Mouse (Mus musculus) MEL (cell line): ENCODE data around the gene Kcnt2. TPM values are rescaled to one million over a fixed set of nuclear protein-coding genes. Genes with fewer than 3 reads are reported as not detected.

ENCODE experiments used
- DNase-seq: peaks from one replicate; pipeline ENCODE4 v3.0.0; 2011; ENCODE audit warnings: low read depth, low spot score
- H3K27ac ChIP-seq: 2 replicates; pipeline ENCODE4 v1.5.1; 2012; ENCODE audit warnings: low read depth, mild to moderate bottlenecking, control low read depth, low read length, moderate library complexity; ENCODE audit not compliant: control insufficient read depth
- H3K27me3 ChIP-seq, 2 experiments: fragments of 150-350 bp in 1 of 2; sonication (generic) in 1 of 2; 2 replicates each; pipeline ENCODE4 v1.6.1; 2012; ENCODE audit warnings: low read length in 2 of 2, mild to moderate bottlenecking in 2 of 2, improper control_type of control experiment in 1 of 2, moderate library complexity in 1 of 2; ENCODE audit not compliant: insufficient read depth in 2 of 2, control insufficient read depth in 1 of 2
- H3K36me3 ChIP-seq, 2 experiments: 2 replicates each; pipeline ENCODE4 v1.6.1; 2012 to 2014; ENCODE audit warnings: low read length in 2 of 2, improper control_type of control experiment in 1 of 2, inconsistent platforms in 1 of 2, mild to moderate bottlenecking in 1 of 2; ENCODE audit not compliant: insufficient read depth in 2 of 2, control insufficient read depth in 1 of 2
- H3K4me1 ChIP-seq, 2 experiments: fragments of 150-350 bp in 1 of 2; sonication (generic) in 1 of 2; 2 replicates each; pipeline ENCODE4 v1.6.1; 2012; ENCODE audit warnings: low read length in 2 of 2, improper control_type of control experiment in 1 of 2, mild to moderate bottlenecking in 1 of 2; ENCODE audit not compliant: insufficient read depth in 2 of 2, control insufficient read depth in 1 of 2
- H3K4me3 ChIP-seq, 2 experiments: fragments of 150-350 bp in 1 of 2; sonication (generic) in 1 of 2; 2 replicates each; pipeline ENCODE4 v1.5.1; 2012; ENCODE audit warnings: low read depth in 2 of 2, low read length in 2 of 2, mild to moderate bottlenecking in 2 of 2, moderate library complexity in 2 of 2, control low read depth in 1 of 2, improper control_type of control experiment in 1 of 2; ENCODE audit not compliant: control insufficient read depth in 1 of 2, insufficient read depth in 1 of 2
- H3K79me2 ChIP-seq: 2 replicates; pipeline ENCODE4 v1.6.1; 2012; ENCODE audit warnings: mild to moderate bottlenecking, low read length, moderate library complexity; ENCODE audit not compliant: control insufficient read depth, poor library complexity, insufficient read depth
- H3K9ac ChIP-seq: 2 replicates; pipeline ENCODE4 v1.6.1; 2012; ENCODE audit warnings: low read depth, mild to moderate bottlenecking, control low read depth, low read length, moderate library complexity; ENCODE audit not compliant: control insufficient read depth, poor library complexity, severe bottlenecking
- H3K9me3 ChIP-seq: fragments of 150-350 bp; sonication (generic); replicated peaks from 2 replicates; pipeline ENCODE4 v1.6.1; 2012; ENCODE audit warnings: mild to moderate bottlenecking, low read length, improper control_type of control experiment, moderate library complexity; ENCODE audit not compliant: insufficient read depth
- BHLHE40 ChIP-seq: IDR thresholded peaks from 2 replicates; pipeline ENCODE4 v1.6.1; 2012; ENCODE audit warnings: low read depth, mild to moderate bottlenecking, inconsistent platforms, low read length, improper control_type of control experiment, borderline replicate concordance
- CHD1 ChIP-seq: IDR thresholded peaks from 2 replicates; pipeline ENCODE4 v1.6.1; 2012; ENCODE audit warnings: low read depth, mild to moderate bottlenecking, inconsistent platforms, low read length, improper control_type of control experiment
- CHD2 ChIP-seq: IDR thresholded peaks from 2 replicates; pipeline ENCODE4 v1.6.1; 2011; ENCODE audit warnings: low read length, improper control_type of control experiment
- CTCF ChIP-seq, 3 experiments: IDR thresholded peaks in 2 of 3; conservative IDR thresholded peaks in 1 of 3; 2 replicates each; pipeline ENCODE4 v1.5.1; 2011 to 2012; ENCODE audit warnings: low read length in 3 of 3, low read depth in 2 of 3, mild to moderate bottlenecking in 2 of 3, improper control_type of control experiment in 1 of 3, inconsistent platforms in 1 of 3, mixed read lengths in 1 of 3, moderate library complexity in 1 of 3; ENCODE audit not compliant: control insufficient read depth in 1 of 3, insufficient read depth in 1 of 3, poor library complexity in 1 of 3, severe bottlenecking in 1 of 3
- E2F4 ChIP-seq: IDR thresholded peaks from 2 replicates; pipeline ENCODE4 v1.6.1; 2011; ENCODE audit warnings: low read depth, low read length, improper control_type of control experiment, borderline replicate concordance
- EP300 ChIP-seq, 2 experiments: IDR thresholded peaks; 2 replicates each; pipeline ENCODE4 v1.6.1; 2011; ENCODE audit warnings: improper control_type of control experiment in 2 of 2, low read length in 2 of 2, low read depth in 1 of 2, mild to moderate bottlenecking in 1 of 2
- ETS1 ChIP-seq: IDR thresholded peaks from 2 replicates; pipeline ENCODE4 v1.6.1; 2012; ENCODE audit warnings: low read depth, mild to moderate bottlenecking, inconsistent platforms, low read length, improper control_type of control experiment, moderate library complexity
- GABPA ChIP-seq: IDR thresholded peaks from 2 replicates; pipeline ENCODE4 v1.6.1; 2012; ENCODE audit warnings: low read depth, mild to moderate bottlenecking, inconsistent platforms, low read length, improper control_type of control experiment, moderate library complexity
- HCFC1 ChIP-seq: IDR thresholded peaks from 2 replicates; pipeline ENCODE4 v1.6.1; 2012; ENCODE audit warnings: low read depth, mild to moderate bottlenecking, inconsistent platforms, low read length, improper control_type of control experiment, moderate library complexity
- JUND ChIP-seq: IDR thresholded peaks from 2 replicates; pipeline ENCODE4 v1.6.1; 2011; ENCODE audit warnings: low read depth, mild to moderate bottlenecking, improper control_type of control experiment, low read length
- KAT2A ChIP-seq: conservative IDR thresholded peaks from 2 replicates; pipeline ENCODE4 v1.6.1; 2012; ENCODE audit warnings: low read depth, low read length, improper control_type of control experiment, inconsistent platforms
- MAZ ChIP-seq: IDR thresholded peaks from 2 replicates; pipeline ENCODE4 v1.6.1; 2012; ENCODE audit warnings: low read depth, mild to moderate bottlenecking, inconsistent platforms, low read length, improper control_type of control experiment
- MXI1 ChIP-seq: IDR thresholded peaks from 2 replicates; pipeline ENCODE4 v1.6.1; 2011; ENCODE audit warnings: mild to moderate bottlenecking, low read depth, low read length, improper control_type of control experiment
- MYB ChIP-seq: IDR thresholded peaks from 2 replicates; pipeline ENCODE4 v1.6.1; 2011; ENCODE audit warnings: mild to moderate bottlenecking, low read depth, low read length, improper control_type of control experiment
- MYC ChIP-seq: IDR thresholded peaks from 2 replicates; pipeline ENCODE4 v1.6.1; 2011; ENCODE audit warnings: low read depth, mild to moderate bottlenecking, low read length, improper control_type of control experiment, moderate library complexity
- NELFE ChIP-seq: IDR thresholded peaks from 2 replicates; pipeline ENCODE4 v1.6.1; 2011; ENCODE audit warnings: low read depth, low read length, improper control_type of control experiment
- NRF1 ChIP-seq: IDR thresholded peaks from 2 replicates; pipeline ENCODE4 v1.6.1; 2014; ENCODE audit warnings: low read depth, mild to moderate bottlenecking, inconsistent platforms, low read length, improper control_type of control experiment, moderate library complexity; ENCODE audit not compliant: poor library complexity, insufficient read depth, severe bottlenecking
- POLR2A ChIP-seq, 2 experiments: IDR thresholded peaks; 2 replicates each; pipeline ENCODE4 v1.6.1; 2011 to 2012; ENCODE audit warnings: low read length in 2 of 2, mild to moderate bottlenecking in 2 of 2, control low read depth in 1 of 2, improper control_type of control experiment in 1 of 2, low read depth in 1 of 2, moderate library complexity in 1 of 2; ENCODE audit not compliant: control insufficient read depth in 1 of 2, insufficient read depth in 1 of 2, poor library complexity in 1 of 2
- POLR2AphosphoS2 ChIP-seq: IDR thresholded peaks from 2 replicates; pipeline ENCODE4 v1.6.1; 2011; ENCODE audit warnings: low read length, improper control_type of control experiment
- RCOR1 ChIP-seq: IDR thresholded peaks from 2 replicates; pipeline ENCODE4 v1.6.1; 2012; ENCODE audit warnings: low read depth, mild to moderate bottlenecking, inconsistent platforms, low read length, improper control_type of control experiment
- SMC3 ChIP-seq: IDR thresholded peaks from 2 replicates; pipeline ENCODE4 v1.6.1; 2011; ENCODE audit warnings: low read depth, low read length, improper control_type of control experiment
- TBP ChIP-seq: IDR thresholded peaks from 2 replicates; pipeline ENCODE4 v1.8.0; 2011; ENCODE audit warnings: low read depth, low read length, improper control_type of control experiment
- TCF12 ChIP-seq: IDR thresholded peaks from 2 replicates; pipeline ENCODE4 v1.6.1; 2014; ENCODE audit warnings: low read depth, mild to moderate bottlenecking, inconsistent platforms, low read length, improper control_type of control experiment, moderate library complexity
- UBTF ChIP-seq: IDR thresholded peaks from 2 replicates; pipeline ENCODE4 v1.6.1; 2012; ENCODE audit warnings: low read depth, mild to moderate bottlenecking, inconsistent platforms, low read length, improper control_type of control experiment, moderate library complexity, borderline replicate concordance; ENCODE audit not compliant: insufficient read depth
- USF1 ChIP-seq: IDR thresholded peaks from 2 replicates; pipeline ENCODE4 v1.6.1; 2014; ENCODE audit warnings: low read depth, mild to moderate bottlenecking, inconsistent platforms, low read length, improper control_type of control experiment, moderate library complexity
- ZC3H11A ChIP-seq: IDR thresholded peaks from 2 replicates; pipeline ENCODE4 v1.6.1; 2012; ENCODE audit warnings: low read depth, mild to moderate bottlenecking, inconsistent platforms, low read length, improper control_type of control experiment
- ZNF384 ChIP-seq: IDR thresholded peaks from 2 replicates; pipeline ENCODE4 v1.6.1; 2012; ENCODE audit warnings: low read depth, mild to moderate bottlenecking, inconsistent platforms, low read length, improper control_type of control experiment
- polyA plus RNA-seq, 2 experiments: library from polyadenylated mRNA; stranded (reverse) in 1 of 2; unstranded in 1 of 2; fragments of >175 nt in 1 of 2; fragments of >200 nt in 1 of 2; gene quantifications; 2 replicates each; pipeline versions ENCODE4 v1.2.1 to v1.2.4; 2012; ENCODE audit warnings: low replicate concordance in 2 of 2, low read depth in 1 of 2; ENCODE audit not compliant: insufficient read length in 2 of 2, insufficient read depth in 1 of 2, missing spikeins in 1 of 2
- total RNA-seq: library from RNA; depleted of rRNA; stranded (reverse); fragments of 300-350 nt; gene quantifications from 2 replicates; pipeline ENCODE4 v1.2.3, GENCODE M21; 2012

Gene Kcnt2
- total and polyA plus RNA-seq, 3 experiments: not detected

DNA sequence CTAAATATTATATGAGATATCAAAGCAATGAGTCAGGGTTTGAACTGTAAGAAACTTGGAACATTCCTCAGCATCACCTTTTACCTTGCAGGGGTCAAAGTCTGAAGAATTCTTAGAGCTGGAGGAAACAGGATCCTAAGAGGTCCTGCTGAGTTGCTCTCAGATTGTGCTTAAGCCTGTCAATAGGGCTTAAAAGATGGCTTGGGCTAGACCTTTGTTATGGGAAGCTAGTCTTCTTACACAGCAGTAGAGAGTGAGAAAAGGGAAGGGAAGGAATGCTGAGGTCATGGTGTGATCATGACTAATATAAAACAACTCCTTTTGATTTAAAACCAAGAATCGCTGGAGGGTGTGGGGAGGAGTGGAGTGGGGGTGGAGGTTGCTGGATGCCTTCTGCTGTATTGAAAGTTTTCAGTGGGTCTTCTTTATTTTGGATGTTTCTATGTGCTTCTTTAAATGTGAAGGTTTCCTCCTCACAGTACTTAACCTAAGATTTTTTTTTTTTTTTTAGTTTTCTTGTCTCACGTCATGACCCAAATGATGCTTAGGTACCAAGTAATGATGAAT is 183.4 kb downstream of the Kcnt2 start:
- H3K4me3 ChIP-seq: no peak overlapping the region
- H3K79me2 ChIP-seq: no peaks in the 10 kb centered on the region
- H3K4me1 ChIP-seq: no peaks in the 10 kb centered on the region; a peak in 1 of 4 replicates
- no peak overlapping the region for H3K27ac ChIP-seq
- H3K9ac ChIP-seq: no peak overlapping the region
- no peaks in the 10 kb centered on the region for H3K9me3 ChIP-seq
- H3K36me3 ChIP-seq: no peaks in the 10 kb centered on the region
- TF ChIP-seq KAT2A (no peak), MXI1 (no peak), TBP (no peak), JUND (no peak), ETS1 (no peak), UBTF (no peak), GABPA (no peak), ZC3H11A (no peak), POLR2AphosphoS2 (no peak), MAZ (no peak), BHLHE40 (no peak), CTCF (IDR thresholded peaks at IDR 0.05 in 2 of 3, conservative IDR thresholded peaks at IDR 0.05 in 1 of 3; ENCODE audit: control insufficient read depth in 1 of 3, insufficient read depth in 1 of 3, low read depth in 2 of 3, low read length in 3 of 3, poor library complexity in 1 of 3, severe bottlenecking in 1 of 3) (no peak), MYB (no peak), RCOR1 (no peak), MYC (no peak), CHD1 (no peak), NRF1 (no peak), USF1 (no peak)
- peak; percentile 16 for DNase-seq
- H3K27me3 ChIP-seq: no peaks in the 10 kb centered on the region

GRCm38 (mm10) chr1:140432039-140432438 is 186.1 kb downstream of the Kcnt2 start:
- no peak for DNase-seq

More at GRCm38 (mm10) chr1:140432039-140432438, 186.1 kb downstream of the Kcnt2 start:
- H3K4me1 ChIP-seq: no peaks in the 10 kb centered on the region; a peak in 1 of 4 replicates
- TF ChIP-seq RCOR1: no peak
- TF ChIP-seq E2F4: no peak
- TF ChIP-seq MYC: no peak
- no peak for TF ChIP-seq CHD2
- no peak for TF ChIP-seq ZNF384
- no peak for TF ChIP-seq TCF12
- no peak for TF ChIP-seq POLR2A (IDR thresholded peaks at IDR 0.05; ENCODE audit: control insufficient read depth in 1 of 2, insufficient read depth in 1 of 2, low read depth in 1 of 2, low read length in 2 of 2, poor library complexity in 1 of 2)
- TF ChIP-seq POLR2AphosphoS2: no peak
- no peak for TF ChIP-seq NELFE
- TF ChIP-seq GABPA: no peak
- TF ChIP-seq SMC3: no peak
- TF ChIP-seq CTCF (IDR thresholded peaks at IDR 0.05 in 2 of 3, conservative IDR thresholded peaks at IDR 0.05 in 1 of 3; ENCODE audit: control insufficient read depth in 1 of 3, insufficient read depth in 1 of 3, low read depth in 2 of 3, low read length in 3 of 3, poor library complexity in 1 of 3, severe bottlenecking in 1 of 3): no peak
- TF ChIP-seq BHLHE40: no peak
- TF ChIP-seq UBTF: no peak
- TF ChIP-seq HCFC1: no peak
- no peak for TF ChIP-seq USF1
- no peak for TF ChIP-seq TBP
- no peak for TF ChIP-seq EP300 (IDR thresholded peaks at IDR 0.05; ENCODE audit: low read depth in 1 of 2, low read length in 2 of 2)
- TF ChIP-seq, all 39 proteins: peak for 0
- Histone ChIP-seq H3K4me3 (no peak overlapping the region), H3K9me3 (no peaks in the 10 kb centered on the region), H3K27ac (no peak overlapping the region), H3K36me3 (no peaks in the 10 kb centered on the region), H3K27me3 (no peaks in the 10 kb centered on the region), H3K9ac (no peak overlapping the region), H3K79me2 (no peaks in the 10 kb centered on the region)
